Mouse (Mus musculus) kidney, adult 2 months (tissue): ENCODE results near the gene Abhd15.

Source experiments
- CTCF ChIP-seq: fragments of 200-500 bp; conservative IDR thresholded peaks from 2 replicates; pipeline ENCODE4 v1.5.1; 2011; ENCODE audit warnings: low read depth, mild to moderate bottlenecking, control low read depth, low read length, moderate library complexity, mixed read lengths; ENCODE audit not compliant: insufficient read depth, insufficient read length
- POLR2A ChIP-seq: fragments of 200-500 bp; IDR thresholded peaks from one replicate; pipeline ENCODE4 v1.6.1; 2011; ENCODE audit warnings: low read depth, low read length, control low read depth

GRCm38 (mm10) chr11:77467157-77467556 lies 47.8 kb upstream of the Abhd15 start:
- TF ChIP-seq CTCF = peak; percentile 61
- no peak for TF ChIP-seq POLR2A
